Mouse (Mus musculus) layer of hippocampus, postnatal 25 days (tissue): ENCODE measurements at regions not wholly inside any gene's neighbourhood (a gene's known extent, or its start where the extent isn't known, plus 50 kb on each side); places are given as distances from the start of the nearest gene placed in this dataset.

Source experiments
- DNase-seq, 2 experiments: peaks; one replicate each; pipeline ENCODE4 v3.0.0; 2022; ENCODE audit warnings: mixed read lengths in 2 of 2, low spot score in 1 of 2; ENCODE audit errors: extremely low spot score in 1 of 2

- DNase-seq, result peak in 1 of 2 experiments; percentile 15
These were observed 1106.0 kb downstream of the Grm8 start for GRCm38 (mm10) chr6:27029008-27029407.

- DNase-seq, result no peak
These were observed 1106.6 kb downstream of the Grm8 start for GRCm38 (mm10) chr6:27028377-27028776.

- DNase-seq, result no peak
These were observed 1113.3 kb downstream of the Grm8 start for GRCm38 (mm10) chr6:27021697-27022096.

GRCm38 (mm10) chr6:27014475-27014874 lies 1120.5 kb downstream of the Grm8 start:
- no peak for DNase-seq

GRCm38 (mm10) chr6:26976613-26977012 lies 1158.4 kb downstream of the Grm8 start:
- DNase-seq, result no peak

- no peak for DNase-seq
These were observed 1140.1 kb upstream of the Pot1a start for GRCm38 (mm10) chr6:26949166-26949565.
